Mouse (Mus musculus) right cerebral cortex, postnatal 36 days (tissue): ENCODE results near the gene Mylip.
A peak's percentile ranks its signal among the peaks of the same experiment; 100 is the strongest.

Experiments
- DNase-seq, 2 experiments: peaks; one replicate each; pipeline ENCODE4 v3.0.0; 2022; ENCODE audit warnings: low spot score in 2 of 2, mixed read lengths in 1 of 2

The Mylip gene

GRCm38 (mm10) chr13:45390962-45391853 lies 1.7 kb downstream of the Mylip start:
- DNase-seq = no peak

- no peak for DNase-seq
Measured at GRCm38 (mm10) chr13:45391854-45392454, 2.4 kb downstream of the Mylip start.

- DNase-seq = no peak
Measured at GRCm38 (mm10) chr13:45394221-45394768, 4.8 kb downstream of the Mylip start.

DNA sequence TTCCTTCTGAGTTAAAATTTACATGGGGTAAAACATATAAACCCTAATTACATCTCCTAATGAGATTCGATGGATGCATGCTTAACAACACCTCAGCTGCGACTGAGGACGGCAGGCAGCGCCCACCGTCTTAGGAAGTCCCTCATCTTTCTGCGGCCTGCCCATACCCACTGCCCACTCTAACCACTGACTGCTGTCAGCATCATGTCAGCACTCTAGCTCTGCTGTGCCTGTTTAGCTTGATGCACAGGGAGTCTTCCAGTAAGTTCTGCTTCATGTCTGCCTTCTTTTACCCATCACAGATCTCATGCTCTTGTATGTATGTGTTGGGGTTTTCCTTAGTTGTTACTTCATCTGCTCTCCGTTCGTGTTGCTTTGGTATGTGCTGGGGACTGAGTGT lies 7.2 kb downstream of the Mylip start:
- no peak for DNase-seq

- peak; percentile 21 to 31 for DNase-seq
Measured at GRCm38 (mm10) chr13:45397240-45397639, 7.7 kb downstream of the Mylip start.

- no peak for DNase-seq
Measured at GRCm38 (mm10) chr13:45397896-45398805, 8.6 kb downstream of the Mylip start.

- DNase-seq = peak; percentile 16 to 39
Measured at GRCm38 (mm10) chr13:45400700-45401099, 11.2 kb downstream of the Mylip start.

DNA sequence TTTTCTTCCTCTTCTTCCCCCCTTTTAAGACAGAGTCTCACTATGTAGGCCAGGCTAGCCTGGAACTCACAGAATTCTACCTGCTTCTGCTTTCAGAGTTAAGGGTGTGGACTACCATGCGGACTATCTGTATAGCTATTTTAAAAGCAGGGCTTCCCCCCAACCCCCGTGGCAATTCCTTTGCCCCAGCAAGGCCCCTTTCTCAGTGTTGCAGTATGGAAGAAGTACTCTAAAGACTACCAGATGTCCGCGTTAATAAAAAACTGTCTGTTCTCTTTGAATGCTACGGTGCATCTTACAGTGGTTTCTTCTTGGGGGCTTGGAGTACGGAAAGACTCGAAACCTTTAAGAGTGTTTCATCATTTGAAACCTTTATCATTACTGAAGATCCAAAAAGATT lies 12.3 kb downstream of the Mylip start:
- no peak for DNase-seq

GRCm38 (mm10) chr13:45402316-45403039 lies 12.9 kb downstream of the Mylip start:
- no peak for DNase-seq

DNA sequence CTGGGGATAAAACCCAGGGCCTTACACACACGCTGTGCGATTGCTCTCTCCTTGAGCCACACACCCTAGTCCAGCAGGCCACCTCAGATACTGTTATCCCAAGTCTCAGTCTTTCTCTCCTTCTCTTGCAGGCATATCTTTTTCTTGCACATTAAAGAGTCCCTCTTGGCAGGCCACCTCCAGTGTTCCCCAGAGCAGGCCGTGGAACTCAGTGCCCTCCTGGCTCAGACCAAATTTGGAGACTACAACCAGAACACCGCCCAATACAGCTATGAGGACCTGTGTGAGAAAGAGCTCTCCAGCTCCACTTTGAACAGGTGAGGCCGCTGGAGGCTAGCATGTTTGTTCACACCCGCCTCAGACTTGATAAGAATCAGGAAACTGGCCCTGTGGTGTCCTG lies 14.7 kb downstream of the Mylip start:
- no peak for DNase-seq

GRCm38 (mm10) chr13:45405194-45405810 lies 15.8 kb downstream of the Mylip start:
- no peak for DNase-seq

DNA sequence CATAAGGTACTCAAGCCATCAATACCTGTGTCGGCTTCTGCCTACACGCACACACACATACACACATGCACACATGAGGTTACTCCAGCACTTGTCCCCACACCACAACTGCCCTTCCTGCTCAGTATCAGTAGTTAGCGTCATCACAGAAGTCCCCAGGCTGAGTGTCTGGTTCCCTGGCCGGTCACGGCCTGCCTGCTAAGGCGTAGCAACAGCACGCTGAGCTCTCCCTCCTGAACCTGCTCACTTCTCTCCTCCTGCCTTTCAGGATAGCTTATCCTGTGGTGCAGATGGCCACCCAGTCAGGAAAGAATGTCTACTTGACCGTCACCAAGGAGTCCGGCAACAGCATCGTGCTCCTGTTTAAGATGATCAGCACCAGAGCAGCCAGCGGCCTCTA lies 16.7 kb downstream of the Mylip start:
- no peak for DNase-seq

DNA sequence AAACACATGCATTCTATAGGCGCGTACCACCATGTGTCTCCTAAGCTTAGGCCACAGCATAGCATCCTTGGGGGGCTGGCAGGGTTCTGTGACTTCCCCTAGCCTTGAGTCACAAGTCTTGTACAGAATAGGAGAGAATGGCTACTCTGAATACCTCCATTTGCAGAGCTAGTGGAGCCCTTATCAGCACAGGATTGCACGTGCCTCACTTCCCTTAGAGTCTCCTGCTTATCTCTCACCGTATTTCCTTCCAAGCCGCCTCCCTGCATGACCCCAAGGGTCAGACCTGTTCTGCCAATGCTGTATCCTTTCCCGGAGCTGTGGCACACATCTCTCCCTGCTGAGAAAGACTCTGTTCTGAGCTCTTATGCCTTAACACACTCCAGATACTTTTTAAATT lies 17.2 kb downstream of the Mylip start:
- DNase-seq = no peak

DNA sequence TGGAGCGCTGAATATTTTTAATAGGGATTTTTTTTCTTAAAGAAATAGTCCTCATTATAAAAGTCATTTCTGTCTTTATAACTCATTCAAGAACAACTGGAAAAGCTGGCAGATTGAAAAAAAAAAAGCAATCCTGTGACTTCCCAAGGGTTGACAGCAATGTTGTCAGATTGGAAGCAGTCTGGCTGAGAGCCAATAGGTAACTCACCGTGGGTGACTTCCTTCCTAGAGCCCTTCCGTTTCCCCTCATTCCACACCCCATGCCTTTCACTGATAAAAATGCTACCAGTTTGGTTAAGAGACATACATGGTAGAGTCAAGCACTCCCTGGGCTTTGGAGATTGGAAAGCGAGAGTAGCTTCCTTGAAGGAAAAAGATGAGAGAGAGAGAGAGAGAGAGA lies 21.4 kb downstream of the Mylip start:
- no peak for DNase-seq

- DNase-seq = no peak
Measured at GRCm38 (mm10) chr13:45413066-45413465, 23.5 kb downstream of the Mylip start.

DNA sequence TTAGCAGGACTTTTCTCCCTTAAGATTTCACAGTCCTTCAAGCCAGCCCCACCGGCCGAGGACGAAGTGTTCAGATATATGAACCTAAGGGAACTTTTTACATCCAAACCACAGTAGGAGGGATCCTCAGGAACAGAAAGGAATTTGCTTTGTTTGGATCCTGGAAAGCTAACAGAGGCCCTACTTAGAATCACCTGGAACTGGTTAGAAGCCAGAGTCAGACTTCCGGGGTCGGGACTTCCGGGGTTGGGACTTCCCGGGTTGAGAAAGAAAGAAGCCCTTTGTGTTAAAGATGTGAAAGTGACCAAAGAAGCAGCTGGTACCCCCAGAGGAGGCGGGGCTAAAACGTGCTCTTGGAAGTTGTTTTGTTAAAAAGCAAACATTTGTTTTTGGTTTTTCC lies 24.5 kb downstream of the Mylip start:
- no peak for DNase-seq

GRCm38 (mm10) chr13:45416621-45417057 lies 27.1 kb downstream of the Mylip start:
- DNase-seq = no peak

GRCm38 (mm10) chr13:45418986-45419385 lies 29.4 kb downstream of the Mylip start:
- no peak for DNase-seq

- DNase-seq = no peak
Measured at GRCm38 (mm10) chr13:45422251-45422650, 32.7 kb downstream of the Mylip start.

- no peak for DNase-seq
Measured at GRCm38 (mm10) chr13:45422709-45423108, 33.2 kb downstream of the Mylip start.

- DNase-seq = no peak
Measured at GRCm38 (mm10) chr13:45423905-45424304, 34.4 kb downstream of the Mylip start.
